Mouse (Mus musculus): ENCODE results near the gene Foxo1.

- TF ChIP-seq CTCF (IDR thresholded peaks at IDR 0.05; ENCODE audit: extremely low read depth, insufficient read depth, low read length), result no peak
- no peak for TF ChIP-seq POLR2A (IDR thresholded peaks at IDR 0.05; ENCODE audit: extremely low read depth, insufficient read depth, low read length)
Measured at GRCm38 (mm10) chr3:52390321-52390720, 122.2 kb downstream of the Foxo1 start.

All from cortical plate, adult 2 months (tissue).